Mouse (Mus musculus) heart, adult 2 months (tissue): ENCODE measurements around the gene Rbmxl2. TPM values are rescaled to one million over a fixed set of nuclear protein-coding genes. Genes with fewer than 3 reads are reported as not detected.

ENCODE experiments used
- DNase-seq, 2 experiments: peaks; one replicate each; pipeline ENCODE4 v3.0.0; 2021
- H3K27ac ChIP-seq: fragments of 200-600 bp; 2 replicates; pipeline ENCODE4 v1.8.1; 2022
- H3K27me3 ChIP-seq: fragments of 200-500 bp; 2 replicates; pipeline ENCODE4 v1.6.1; 2012; ENCODE audit warnings: mild to moderate bottlenecking, low read length, inconsistent platforms, mixed read lengths; ENCODE audit not compliant: control insufficient read depth, insufficient read depth
- H3K36me3 ChIP-seq: fragments of 200-500 bp; 2 replicates; pipeline ENCODE4 v1.6.1; 2012; ENCODE audit warnings: low read length, inconsistent platforms; ENCODE audit not compliant: control insufficient read depth, insufficient read depth
- H3K4me1 ChIP-seq: fragments of 200-500 bp; 2 replicates; pipeline ENCODE4 v1.6.1; 2011; ENCODE audit warnings: low read length; ENCODE audit not compliant: control insufficient read depth, insufficient read depth
- H3K4me3 ChIP-seq: fragments of 200-600 bp; 2 replicates; pipeline ENCODE4 v1.8.1; 2022
- H3K79me2 ChIP-seq: fragments of 200-500 bp; replicated peaks from 2 replicates; pipeline ENCODE4 v1.6.1; 2012; ENCODE audit warnings: mild to moderate bottlenecking, inconsistent platforms, low read length, moderate library complexity, mixed read lengths; ENCODE audit not compliant: control insufficient read depth, insufficient read depth
- H3K9ac ChIP-seq: fragments of 200-500 bp; 2 replicates; pipeline ENCODE4 v1.6.1; 2012; ENCODE audit warnings: low read depth, mild to moderate bottlenecking, control low read depth, inconsistent platforms, low read length, mixed read lengths
- CTCF ChIP-seq: fragments of 200-600 bp; IDR thresholded peaks from 2 replicates; pipeline ENCODE4 v1.8.1; 2022; ENCODE audit warnings: antibody characterized with exemption, mild to moderate bottlenecking, moderate library complexity
- EP300 ChIP-seq: fragments of 200-500 bp; IDR thresholded peaks from 2 replicates; pipeline ENCODE4 v1.6.1; 2011; ENCODE audit warnings: low read depth, low read length, control low read depth; ENCODE audit not compliant: insufficient read depth
- POLR2A ChIP-seq: fragments of 200-500 bp; IDR thresholded peaks from 2 replicates; pipeline ENCODE4 v1.6.1; 2011; ENCODE audit warnings: mild to moderate bottlenecking, low read depth, low read length, control low read depth; ENCODE audit not compliant: insufficient read depth
- WGBS: fragments of 180-500 bp; shearing (Covaris S2); methylation state at CpG from one replicate; pipeline ENCODE4 v1.1.7; 2018; 5-methylcytosine and 5-hydroxymethylcytosine counted together
- intact Hi-C: fragments of 180-260 bp; cut with DNase I; formaldehyde crosslinking; loops from one replicate; pipeline ENCODE4 v1.15.1; 2025
- long read RNA-seq: library from polyadenylated mRNA; stranded (forward); transcript quantifications from one replicate; pipeline ENCODE4 v2.0.0, GENCODE M21; 2021
- polyA plus RNA-seq: library from polyadenylated mRNA; depleted of rRNA; stranded (reverse); fragments of >200 nt; gene quantifications from 2 replicates; pipeline ENCODE4 v1.2.3, GENCODE M21; 2012; rRNA removed
- total RNA-seq, 2 experiments: library from RNA; stranded (reverse); gene quantifications; 2 replicates each; pipeline ENCODE4 v1.2.3; 2021

The Rbmxl2 gene
- total RNA-seq (not detected), polyA plus RNA-seq (not detected in 2 replicates)
- long read RNA-seq = 0 reads

DNA sequence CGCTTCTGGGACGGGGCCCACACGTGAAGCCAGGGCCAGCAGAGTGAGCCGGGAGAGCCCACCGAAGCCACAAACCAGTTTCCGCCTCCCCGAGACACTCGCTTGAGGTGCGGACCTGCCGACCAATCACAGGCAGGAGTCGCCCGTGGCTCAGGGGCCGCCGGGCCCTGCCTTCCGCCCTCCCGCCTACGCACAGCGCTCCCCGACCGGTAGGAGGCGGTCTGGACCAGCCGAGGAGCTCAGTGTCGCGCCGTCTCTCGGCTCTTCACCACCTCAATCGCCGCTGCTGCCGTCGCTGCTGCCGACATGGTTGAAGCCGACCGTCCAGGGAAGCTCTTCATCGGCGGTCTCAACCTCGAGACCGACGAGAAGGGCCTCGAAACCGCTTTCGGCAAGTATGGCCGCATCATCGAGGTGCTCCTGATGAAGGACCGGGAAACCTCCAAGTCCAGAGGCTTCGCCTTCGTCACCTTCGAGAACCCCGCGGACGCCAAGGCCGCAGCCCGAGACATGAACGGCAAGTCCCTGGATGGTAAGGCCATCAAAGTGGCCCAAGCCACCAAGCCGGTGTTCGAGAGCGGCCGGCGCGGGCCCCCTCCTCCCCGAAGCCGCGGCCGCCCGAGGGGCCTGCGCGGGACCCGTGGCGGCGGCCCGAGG lies at the start of gene Rbmxl2:
Rbmxl2 (plus strand) TSS at position 242 of the 657 bp plus-strand sequence.
- intact Hi-C loops = no loop called here
- Histone ChIP-seq H3K9ac (no peak within 1 kb of the TSS), H3K4me3 (no peak within 1 kb of the TSS), H3K79me2 (no peaks in the 10 kb centered on the region), H3K4me1 (no peaks in the 10 kb centered on the region), H3K27ac (no peak within 1 kb of the TSS), H3K36me3 (no peaks in the 10 kb centered on the region), H3K27me3 (peaks cover 13% of the 10 kb centered on the region)
- WGBS = 35% methylated on average over 70 of the region's 70 CpGs
- TF ChIP-seq CTCF (no peak), POLR2A (no peak), EP300 (no peak)
- no peak for DNase-seq

DNA sequence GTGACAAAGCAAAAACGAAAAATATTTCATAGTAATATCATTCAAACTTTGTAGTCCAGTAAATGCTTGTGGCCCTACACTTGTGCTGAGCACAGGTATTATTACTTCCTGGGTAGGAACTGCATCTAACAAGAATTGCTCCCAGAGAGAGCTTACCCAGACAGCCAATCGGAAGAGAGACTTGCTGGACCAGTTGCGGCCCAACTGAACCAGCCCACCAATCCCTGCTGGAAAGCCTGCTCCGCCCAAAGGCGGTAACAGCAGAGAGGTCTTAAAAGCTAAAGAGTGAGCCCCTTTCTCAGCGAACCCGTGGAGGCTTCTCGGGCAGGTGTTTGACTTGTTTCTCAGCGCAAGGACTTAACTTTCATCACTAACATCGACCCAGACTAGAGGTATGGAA lies 42.6 kb upstream of the Rbmxl2 start, which contains the start of gene Nlrp14:
Nlrp14 (plus strand) TSS at position 301 of the 400 bp plus-strand sequence.
- WGBS = 75% methylated on average over 10 of the region's 10 CpGs
- Histone ChIP-seq H3K36me3 (no peaks in the 10 kb centered on the region), H3K4me3 (no peak within 1 kb of the TSS), H3K79me2 (no peaks in the 10 kb centered on the region), H3K4me1 (no peaks in the 10 kb centered on the region), H3K27ac (no peak within 1 kb of the TSS), H3K27me3 (no peaks in the 10 kb centered on the region), H3K9ac (no peak within 1 kb of the TSS)
- DNase-seq = no peak
- intact Hi-C loops = no loop called here
- no peak for TF ChIP-seq CTCF
- no peak for TF ChIP-seq EP300
- TF ChIP-seq POLR2A = no peak

DNA sequence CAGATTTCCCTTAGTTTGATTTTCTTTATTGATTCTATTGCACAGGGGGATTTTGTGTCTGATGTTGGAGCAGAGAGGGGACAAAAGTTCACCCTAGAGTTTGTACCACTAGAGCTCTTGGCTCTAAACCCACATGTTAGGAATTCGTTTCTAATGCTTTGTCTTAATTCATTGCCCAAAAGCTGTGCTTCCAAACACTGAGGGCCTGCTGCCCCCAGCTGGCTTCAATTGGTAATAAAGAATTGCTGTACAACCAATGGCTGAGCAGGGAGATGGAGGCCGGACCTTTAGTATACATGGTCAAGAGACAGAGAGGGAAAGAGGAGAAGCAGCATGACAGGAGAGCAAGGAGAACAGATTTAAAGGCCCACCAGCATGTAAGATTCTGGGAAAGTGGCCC lies 28.8 kb upstream of the Rbmxl2 start:
- Histone ChIP-seq H3K9ac (no peak overlapping the region), H3K36me3 (no peaks in the 10 kb centered on the region), H3K4me1 (no peaks in the 10 kb centered on the region), H3K27me3 (no peaks in the 10 kb centered on the region), H3K79me2 (no peaks in the 10 kb centered on the region), H3K27ac (no peak overlapping the region), H3K4me3 (no peak overlapping the region)
- TF ChIP-seq EP300 (no peak), POLR2A (no peak)
- DNase-seq = no peak
- 34% methylated on average over 2 of the region's 2 CpGs for WGBS
- intact Hi-C loops = no loop called here

DNA sequence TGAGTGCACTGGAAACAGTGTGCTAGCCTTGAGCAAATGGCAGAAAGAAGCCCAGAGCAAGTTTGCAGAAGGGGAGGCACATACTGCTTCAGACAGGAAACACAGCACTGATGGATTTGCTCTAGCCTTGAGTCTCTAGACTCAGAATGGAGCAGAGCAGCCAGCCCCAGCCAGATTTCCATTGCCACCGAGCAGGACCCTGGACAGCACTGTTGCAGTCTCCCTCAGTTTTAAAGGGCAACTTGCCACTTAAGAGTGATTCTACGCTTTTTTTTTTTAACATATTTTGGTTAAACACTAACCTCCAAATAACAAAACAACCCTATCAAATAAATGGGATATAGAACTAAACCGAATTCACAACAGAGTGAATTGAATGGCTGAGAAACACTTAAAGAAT lies 7.4 kb upstream of the Rbmxl2 start:
- Histone ChIP-seq H3K27me3 (no peaks in the 10 kb centered on the region), H3K9ac (no peak overlapping the region), H3K27ac (no peak overlapping the region), H3K79me2 (no peaks in the 10 kb centered on the region), H3K4me1 (no peaks in the 10 kb centered on the region), H3K4me3 (no peak overlapping the region), H3K36me3 (no peaks in the 10 kb centered on the region)
- DNase-seq = no peak
- intact Hi-C loops = no loop called here
- WGBS = 32% methylated on average over 3 of the region's 3 CpGs
- TF ChIP-seq CTCF = no peak
- no peak for TF ChIP-seq EP300
- no peak for TF ChIP-seq POLR2A

DNA sequence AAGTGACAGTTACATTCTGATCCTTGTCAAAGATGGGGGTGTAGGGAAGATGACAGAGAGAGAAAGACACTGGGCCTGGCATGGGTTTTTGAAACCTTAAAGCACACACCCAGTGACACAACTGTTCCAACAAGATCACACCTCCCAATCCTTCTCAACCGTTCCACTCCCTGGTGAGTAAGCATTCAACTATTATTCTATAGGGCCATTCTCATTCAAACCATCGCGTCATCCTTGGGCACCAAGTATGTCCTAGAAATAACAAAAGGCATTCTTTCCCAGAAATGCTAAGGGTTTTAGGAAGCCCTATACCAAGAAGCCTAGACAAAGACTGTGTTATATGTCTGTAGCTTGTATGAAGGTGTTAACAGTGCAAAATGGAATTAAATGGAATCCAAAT lies 1.4 kb upstream of the Rbmxl2 start:
- intact Hi-C loops = no loop called here
- TF ChIP-seq CTCF (no peak), POLR2A (no peak), EP300 (no peak)
- H3K36me3 ChIP-seq = no peaks in the 10 kb centered on the region
- H3K4me3 ChIP-seq = no peak overlapping the region
- peaks cover 13% of the 10 kb centered on the region for H3K27me3 ChIP-seq
- no peak overlapping the region for H3K27ac ChIP-seq
- no peak for DNase-seq
- WGBS = 87% methylated on average over 3 of the region's 3 CpGs
- no peaks in the 10 kb centered on the region for H3K4me1 ChIP-seq
- H3K79me2 ChIP-seq = no peaks in the 10 kb centered on the region
- no peak overlapping the region for H3K9ac ChIP-seq

DNA sequence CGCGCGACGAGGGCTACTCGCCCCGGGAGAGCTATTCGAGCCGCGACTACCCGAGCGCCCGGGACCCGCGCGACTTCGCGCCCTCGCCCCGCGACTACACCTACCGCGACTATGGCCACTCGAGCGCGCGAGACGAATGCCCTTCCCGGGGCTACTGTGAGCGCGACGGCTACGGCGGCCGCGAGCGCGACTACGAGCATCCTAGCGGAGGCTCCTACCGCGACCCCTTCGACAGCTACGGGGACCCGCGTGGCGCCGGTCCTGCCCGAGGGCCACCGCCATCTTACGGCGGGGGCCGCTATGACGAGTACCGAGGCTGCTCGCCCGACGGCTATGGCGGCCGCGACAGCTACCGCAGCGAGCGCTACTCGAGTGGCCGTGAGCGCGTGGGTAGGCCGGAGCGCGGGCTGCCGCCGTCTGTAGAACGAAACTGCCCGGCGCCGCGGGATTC lies 906 bp downstream of the Rbmxl2 start:
- 26% methylated on average over 70 of the region's 77 CpGs for WGBS
- no peak for DNase-seq
- no peaks in the 10 kb centered on the region for H3K79me2 ChIP-seq
- H3K27me3 ChIP-seq = peaks cover 13% of the 10 kb centered on the region
- no peak overlapping the region for H3K4me3 ChIP-seq
- H3K27ac ChIP-seq = no peak overlapping the region
- TF ChIP-seq CTCF (no peak), POLR2A (no peak), EP300 (no peak)
- no peak overlapping the region for H3K9ac ChIP-seq
- no peaks in the 10 kb centered on the region for H3K4me1 ChIP-seq
- intact Hi-C loops = no loop called here
- no peaks in the 10 kb centered on the region for H3K36me3 ChIP-seq
